Mouse (Mus musculus): Measurements from ENCODE around the gene Srgap2. TPM values are rescaled to one million over a fixed set of nuclear protein-coding genes. Genes with fewer than 3 reads are reported as not detected.
A peak's percentile ranks its signal among the peaks of the same experiment; 100 is the strongest.
"Not testable (repeated sequence)": the region's sequence is repeated elsewhere in the genome, so short reads cannot be mapped to it uniquely, and the experiment has no call there.

The Srgap2 gene
- total RNA-seq, 2 experiments from 2014 or later = 40.3 to 42.2 TPM

GRCm38 (mm10) chr1:131346916-131347555 lies 180.1 kb downstream of the Srgap2 start:
- DNase-seq (ENCODE audit: low spot score in 2 of 2) = no peak

GRCm38 (mm10) chr1:131345422-131346419 lies 181.4 kb downstream of the Srgap2 start:
- no peak for DNase-seq (ENCODE audit: low spot score in 2 of 2)

- no peak for DNase-seq (ENCODE audit: low spot score in 2 of 2)
Measured at GRCm38 (mm10) chr1:131344691-131345090, 182.5 kb downstream of the Srgap2 start.

- no peak for DNase-seq (ENCODE audit: low spot score in 2 of 2)
Measured at GRCm38 (mm10) chr1:131336017-131336416, 191.1 kb downstream of the Srgap2 start.

- DNase-seq (ENCODE audit: low spot score in 2 of 2) = peak in 1 of 2 experiments; percentile 4
Measured at GRCm38 (mm10) chr1:131335604-131336003, 191.5 kb downstream of the Srgap2 start.

- no peak for DNase-seq (ENCODE audit: low spot score in 2 of 2)
Measured at GRCm38 (mm10) chr1:131331180-131331579, 196.0 kb downstream of the Srgap2 start.

- not testable (repeated sequence) for DNase-seq (ENCODE audit: low spot score in 2 of 2)
Measured at GRCm38 (mm10) chr1:131329093-131329492, 198.1 kb downstream of the Srgap2 start.

GRCm38 (mm10) chr1:131327167-131327566 lies 200.0 kb downstream of the Srgap2 start:
- DNase-seq (ENCODE audit: low spot score in 2 of 2) = no peak

GRCm38 (mm10) chr1:131324816-131325463 lies 202.2 kb downstream of the Srgap2 start:
- no peak for DNase-seq (ENCODE audit: low spot score in 2 of 2)

GRCm38 (mm10) chr1:131319598-131320330 lies 207.4 kb downstream of the Srgap2 start:
- no peak for DNase-seq (ENCODE audit: low spot score in 2 of 2)

GRCm38 (mm10) chr1:131318397-131318796 lies 208.8 kb downstream of the Srgap2 start:
- DNase-seq (ENCODE audit: low spot score in 2 of 2) = no peak

- DNase-seq (ENCODE audit: low spot score in 2 of 2) = no peak
Measured at GRCm38 (mm10) chr1:131317625-131318024, 209.5 kb downstream of the Srgap2 start.

- no peak for DNase-seq (ENCODE audit: low spot score in 2 of 2)
Measured at GRCm38 (mm10) chr1:131311284-131311683, 215.9 kb downstream of the Srgap2 start.

GRCm38 (mm10) chr1:131310237-131310818 lies 216.8 kb downstream of the Srgap2 start:
- no peak for DNase-seq (ENCODE audit: low spot score in 2 of 2)

GRCm38 (mm10) chr1:131300750-131301149 lies 226.4 kb downstream of the Srgap2 start:
- DNase-seq (ENCODE audit: low spot score in 2 of 2) = no peak

GRCm38 (mm10) chr1:131299788-131300187 lies 227.4 kb downstream of the Srgap2 start:
- DNase-seq (ENCODE audit: low spot score in 2 of 2) = no peak

- no peak for DNase-seq (ENCODE audit: low spot score in 2 of 2)
Measured at GRCm38 (mm10) chr1:131299240-131299639, 227.9 kb downstream of the Srgap2 start.

- no peak for DNase-seq (ENCODE audit: low spot score in 2 of 2)
Measured at GRCm38 (mm10) chr1:131298171-131298570, 229.0 kb downstream of the Srgap2 start.

- DNase-seq (ENCODE audit: low spot score in 2 of 2) = no peak
Measured at GRCm38 (mm10) chr1:131296726-131297125, 230.4 kb downstream of the Srgap2 start.

GRCm38 (mm10) chr1:131295200-131295599 lies 232.0 kb downstream of the Srgap2 start:
- no peak for DNase-seq (ENCODE audit: low spot score in 2 of 2)

- DNase-seq (ENCODE audit: low spot score in 2 of 2) = no peak
Measured at GRCm38 (mm10) chr1:131293922-131294250, 233.3 kb downstream of the Srgap2 start.
